Mouse (Mus musculus) adrenal gland, postnatal 4 days (tissue): ENCODE results near the gene Atxn10. TPM values are rescaled to one million over a fixed set of nuclear protein-coding genes. Genes with fewer than 3 reads are reported as not detected.
A peak's percentile ranks its signal among the peaks of the same experiment; 100 is the strongest.

Experiments used
- DNase-seq, 2 experiments: peaks; one replicate each; pipeline ENCODE4 v3.0.0; 2021 to 2022; ENCODE audit warnings: low spot score in 2 of 2, mixed read lengths in 2 of 2
- total RNA-seq, 2 experiments: library from RNA; stranded (reverse); gene quantifications; 2 replicates each; pipeline ENCODE4 v1.2.3; 2021

Gene Atxn10
- total RNA-seq, 2 experiments from 2014 or later, result 149 to 156 TPM

DNA sequence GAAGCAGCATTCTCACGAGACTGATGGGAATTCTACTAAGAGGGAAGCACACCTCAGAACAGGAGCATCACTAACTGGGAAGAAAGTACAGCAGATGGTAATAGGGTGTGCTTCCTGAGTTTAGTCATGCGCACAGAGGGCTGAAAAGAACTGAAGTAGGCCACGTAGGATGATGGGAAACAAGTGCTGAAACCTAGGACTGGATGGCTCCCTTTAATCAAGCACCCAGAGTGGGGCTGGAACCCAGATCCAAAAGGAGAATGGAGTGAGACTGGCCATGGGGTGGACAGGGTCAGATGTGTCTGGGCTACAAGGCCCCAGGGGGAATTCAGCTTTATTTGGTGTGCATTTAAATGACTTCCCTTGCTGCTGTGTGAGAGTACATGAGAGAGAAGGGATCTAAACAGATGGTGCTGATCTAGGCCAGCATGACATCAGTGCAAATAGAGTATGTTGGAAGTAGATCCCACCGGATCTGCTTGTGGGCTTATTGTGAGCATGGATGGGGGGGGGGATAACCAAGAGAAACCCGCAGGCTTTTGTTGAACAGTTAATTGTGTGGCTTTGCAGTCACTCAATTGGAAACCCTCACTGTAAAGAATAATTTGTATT, 130.5 kb downstream of the Atxn10 start:
- DNase-seq, result no peak

DNA sequence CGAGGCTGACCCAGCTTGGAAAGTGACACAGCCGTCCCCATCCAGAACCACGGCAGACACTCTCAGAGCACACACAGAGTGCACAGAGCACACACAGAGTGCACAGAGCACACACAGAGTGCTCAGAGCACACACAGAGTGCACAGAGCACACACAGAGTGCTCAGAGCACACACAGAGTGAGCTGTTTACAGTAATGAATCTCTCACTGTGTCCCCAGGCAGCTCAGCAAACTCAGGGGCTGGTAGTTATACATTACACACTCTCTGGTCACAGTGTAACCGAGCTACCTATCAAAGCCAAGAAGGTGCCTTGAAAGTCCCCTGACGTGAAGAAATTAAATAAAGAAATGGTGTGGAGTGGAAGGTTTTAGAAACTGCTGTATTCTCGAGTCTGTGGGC, 133.4 kb downstream of the Atxn10 start:
- no peak for DNase-seq

DNA sequence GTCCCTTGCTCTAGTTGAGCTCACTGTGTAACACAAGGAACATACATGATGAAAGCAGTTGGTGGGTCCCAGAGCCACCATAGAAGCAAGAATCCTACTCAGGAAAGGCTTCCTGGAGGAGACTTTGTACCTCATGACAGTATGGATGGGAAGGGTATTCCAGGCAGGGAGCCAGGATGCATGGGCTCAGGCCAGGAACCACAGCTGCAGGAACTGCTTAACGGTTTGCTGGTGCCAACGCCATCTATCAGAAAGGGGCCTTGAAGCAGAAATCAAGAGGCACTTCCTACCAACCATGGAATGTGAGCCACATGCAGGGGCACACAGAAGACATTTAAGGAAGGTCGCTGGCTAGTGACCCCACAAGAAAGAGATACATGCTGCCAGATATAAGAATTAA, 138.7 kb downstream of the Atxn10 start:
- DNase-seq, result no peak

- DNase-seq, result peak; percentile 52 to 56
These were observed 141.5 kb downstream of the Atxn10 start for GRCm38 (mm10) chr15:85477584-85477983.

DNA sequence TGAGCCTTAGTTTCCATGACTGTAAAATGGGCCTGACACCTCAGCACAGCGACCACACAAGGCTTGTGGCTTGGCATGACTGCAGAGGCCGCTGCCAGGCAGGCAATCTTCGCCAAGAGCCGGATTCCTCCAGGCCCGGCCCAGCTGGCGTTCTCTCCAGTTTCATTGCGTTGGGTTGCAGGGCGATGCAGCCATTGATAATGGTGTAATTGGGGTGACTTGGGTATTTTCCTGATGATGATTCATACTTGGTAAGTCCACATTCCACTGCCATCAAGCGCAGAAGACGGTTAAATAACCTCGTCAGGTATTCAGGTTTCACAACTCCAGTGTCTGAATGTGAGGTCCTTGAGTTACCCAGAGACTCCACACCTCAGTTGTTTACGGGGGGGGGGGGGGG, 143.3 kb downstream of the Atxn10 start:
- DNase-seq, result no peak

GRCm38 (mm10) chr15:85479919-85480318, 143.9 kb downstream of the Atxn10 start:
- no peak for DNase-seq

DNA sequence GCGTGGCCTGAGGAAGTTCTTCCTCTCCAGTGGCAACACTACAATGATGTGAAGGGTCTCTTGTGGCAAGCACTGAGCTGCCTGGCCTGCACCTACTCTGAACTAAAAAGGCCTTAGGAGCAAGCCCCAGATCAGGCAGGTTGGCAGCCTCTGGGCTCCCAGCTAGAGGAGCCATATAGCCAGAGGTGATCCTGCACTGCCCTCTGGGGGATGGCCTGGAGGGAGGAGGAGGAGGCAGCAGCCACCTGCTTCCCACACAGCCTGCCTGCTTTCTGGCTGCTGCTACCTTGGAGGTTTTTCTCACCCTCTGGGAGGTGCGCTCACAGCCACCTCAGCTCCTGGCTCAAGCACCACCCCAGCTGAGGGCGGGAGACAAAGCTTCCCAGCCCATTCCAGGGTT, 144.6 kb downstream of the Atxn10 start:
- no peak for DNase-seq

DNA sequence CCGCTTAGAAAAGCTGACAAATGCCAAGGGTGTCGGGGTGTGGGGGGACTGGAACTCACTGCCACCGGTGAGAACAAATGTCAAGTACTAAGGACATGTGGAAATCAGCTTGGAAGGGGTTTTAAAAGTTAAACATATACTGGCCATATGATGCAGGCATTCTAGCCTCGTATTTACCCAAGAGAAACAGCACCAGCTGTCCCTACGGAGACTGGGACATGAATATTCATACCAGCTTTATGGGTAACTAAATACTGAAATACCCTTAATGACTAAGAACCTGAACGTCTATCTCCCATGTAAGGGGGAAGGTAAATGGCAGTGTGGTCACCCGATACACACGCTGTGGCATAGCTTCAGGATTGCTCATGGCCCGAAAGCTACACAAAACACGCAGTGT, 152.9 kb downstream of the Atxn10 start:
- DNase-seq, result no peak

DNA sequence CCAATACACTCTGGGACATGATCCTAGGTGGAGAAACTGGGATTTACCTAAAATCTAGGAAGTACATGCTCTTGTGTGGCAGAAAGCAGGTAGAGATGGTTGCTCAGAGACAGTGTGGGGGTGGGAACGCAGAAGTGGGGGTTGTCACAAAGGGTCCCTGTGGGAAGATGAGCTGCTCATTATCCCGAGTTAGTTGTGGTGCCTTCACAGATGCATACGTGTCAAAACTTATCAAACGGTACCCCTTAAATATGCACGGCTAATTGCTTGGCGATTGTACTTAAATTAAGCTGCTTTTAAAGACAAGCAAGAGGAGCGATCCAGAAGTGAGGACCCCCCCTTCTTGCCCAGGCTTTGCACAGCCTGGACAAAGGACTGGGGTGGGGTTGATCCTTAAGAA, 153.7 kb downstream of the Atxn10 start:
- DNase-seq, result no peak

- DNase-seq, result no peak
These were observed 158.1 kb downstream of the Atxn10 start for GRCm38 (mm10) chr15:85494163-85494621.

DNA sequence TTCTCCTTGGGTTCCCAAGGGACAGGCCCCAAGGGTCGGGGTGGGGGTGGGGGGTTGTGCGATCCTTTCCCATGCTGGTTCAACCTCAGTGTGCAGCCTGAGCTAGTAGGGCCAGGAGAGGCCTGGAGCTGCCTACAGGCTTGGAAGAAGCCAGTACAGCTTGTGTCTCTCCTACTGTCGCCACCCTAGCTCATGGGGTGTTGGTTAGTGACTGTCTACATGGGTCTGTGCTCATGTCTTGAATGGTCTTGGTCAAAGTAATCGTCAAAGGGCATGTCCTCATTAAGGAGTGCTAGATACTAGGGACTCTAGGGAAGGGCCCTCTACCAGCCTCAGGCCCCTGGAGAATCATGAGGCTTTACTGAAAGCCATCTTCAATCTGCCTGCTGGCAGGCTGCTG, 161.5 kb downstream of the Atxn10 start:
- DNase-seq, result no peak

DNA sequence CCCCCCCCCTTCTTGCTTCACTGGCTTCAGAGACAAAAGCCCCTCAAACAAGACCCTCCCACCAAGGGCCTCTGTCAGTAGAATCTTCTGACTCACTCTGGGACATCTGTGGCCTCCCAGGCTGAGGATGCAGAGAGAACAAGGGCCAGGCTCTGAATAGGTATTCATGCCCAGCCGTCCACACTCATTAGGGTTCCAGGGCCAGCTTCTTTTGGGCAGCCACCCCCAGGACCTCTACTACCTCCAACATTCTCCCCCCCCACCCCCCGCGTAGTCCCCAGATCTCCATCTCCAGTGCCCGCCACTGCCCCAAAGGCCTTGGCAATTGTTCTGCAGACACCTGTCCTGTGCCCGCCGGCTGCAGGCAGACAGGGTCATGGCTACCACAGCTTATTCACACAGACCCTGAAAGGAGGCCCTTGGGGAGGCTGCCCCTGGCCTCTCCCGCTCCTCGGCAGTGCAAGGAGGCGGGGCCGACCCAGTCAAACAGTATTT, 162.0 kb downstream of the Atxn10 start:
- no peak for DNase-seq

DNA sequence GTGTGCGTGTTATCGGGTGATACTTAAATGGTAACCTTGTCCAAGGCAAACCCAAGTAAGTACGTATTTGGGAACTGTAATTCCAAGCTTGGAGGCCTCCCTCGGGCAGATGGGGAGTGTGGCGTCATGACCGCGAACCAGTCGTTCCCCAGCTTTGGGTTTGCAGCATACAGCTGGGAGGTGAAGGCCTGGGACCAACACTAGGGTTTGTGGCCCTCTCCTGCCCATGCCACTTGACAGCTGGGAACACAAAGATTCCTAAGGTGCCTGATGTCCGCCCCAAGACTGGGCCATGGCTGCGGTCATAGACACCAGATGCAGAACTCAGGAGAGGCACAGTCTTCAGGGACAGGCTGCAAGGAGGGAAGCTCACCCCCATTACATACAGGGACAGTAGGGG, 164.2 kb downstream of the Atxn10 start:
- no peak for DNase-seq

DNA sequence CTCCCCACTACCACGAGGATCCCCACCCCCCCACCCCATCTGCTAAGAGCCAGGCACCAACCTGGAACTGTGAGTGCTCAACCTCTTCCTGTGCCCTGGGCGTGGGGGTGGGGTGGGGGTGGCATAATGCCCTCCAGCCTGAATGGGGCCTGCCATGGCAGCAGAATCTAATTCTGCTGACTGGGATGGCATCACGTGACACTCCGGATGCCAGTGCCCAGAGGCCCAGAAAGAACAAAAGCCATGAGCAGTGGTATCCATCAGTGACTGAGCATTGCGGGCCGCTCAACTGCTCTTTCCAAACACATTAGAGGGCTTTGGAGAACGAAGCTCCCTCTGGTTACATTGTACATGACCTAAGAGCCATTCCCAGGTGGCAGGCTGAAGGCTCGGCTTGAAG, 167.1 kb downstream of the Atxn10 start, which contains the start of gene 7530416G11Rik:
7530416G11Rik (minus strand) TSS at position 101 of the 400 bp plus-strand sequence.
- DNase-seq, result no peak

- no peak for DNase-seq
These were observed 169.3 kb downstream of the Atxn10 start for GRCm38 (mm10) chr15:85505118-85505925.

GRCm38 (mm10) chr15:85506680-85507079, 170.6 kb downstream of the Atxn10 start:
- no peak for DNase-seq

DNA sequence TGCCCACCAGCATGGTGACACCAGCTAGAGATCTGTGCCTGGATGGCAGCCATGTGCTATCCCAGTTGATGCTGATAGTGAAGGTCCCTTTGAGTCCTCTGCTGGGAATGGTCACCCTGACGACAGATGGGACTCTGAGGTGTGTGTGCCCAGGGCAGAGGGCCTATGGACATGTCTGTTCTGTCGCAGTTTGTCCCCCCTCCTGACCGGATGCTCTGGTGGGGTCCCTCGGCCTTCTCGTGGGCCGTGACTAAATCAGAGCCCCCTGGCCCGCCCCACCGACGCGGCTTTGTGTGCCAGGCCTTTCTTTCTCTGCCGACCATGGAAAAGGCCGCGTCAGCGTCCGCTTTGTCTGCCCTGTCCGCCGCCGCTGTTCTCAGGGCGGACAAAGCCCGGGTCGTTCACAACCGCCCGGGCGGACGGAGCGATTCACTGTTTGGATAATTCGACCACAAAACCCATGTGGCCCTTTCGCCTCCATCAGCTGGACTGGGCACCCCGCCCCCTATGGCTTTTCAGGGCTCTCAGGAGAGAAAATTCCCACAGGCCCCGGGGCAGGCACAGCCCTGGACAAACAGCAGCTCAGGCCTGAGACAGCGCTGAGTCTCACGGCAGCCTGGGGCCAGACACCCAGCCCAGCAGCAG, 171.4 kb downstream of the Atxn10 start:
- DNase-seq, result no peak

Other genes with a start within 250 kb of the Atxn10 start
- under 1 TPM; 0.39 to 0.79 TPM for gene Smc1b, start 204.3 kb upstream of the Atxn10 start, total RNA-seq
- not detected for gene Ribc2, start 204.2 kb upstream of the Atxn10 start, total RNA-seq
- 10 to 100 TPM; 64.1 to 77.4 TPM for gene Fbln1, start 130.3 kb upstream of the Atxn10 start, total RNA-seq
- gene 7530416G11Rik, start 167.0 kb downstream of the Atxn10 start, total RNA-seq, result not detected
- gene Wnt7b, start 246.2 kb downstream of the Atxn10 start, total RNA-seq, result 1 to 10 TPM in 1 of 2 experiments, under 1 TPM in 1; 0.40 to 1.8 TPM